Mouse (Mus musculus): Measurements from ENCODE around the gene Rpl18. TPM values are rescaled to one million over a fixed set of nuclear protein-coding genes. Genes with fewer than 3 reads are reported as not detected.

The Rpl18 gene
- polyA plus RNA-seq, 1 experiment from 2014 or later: 893 TPM

DNA sequence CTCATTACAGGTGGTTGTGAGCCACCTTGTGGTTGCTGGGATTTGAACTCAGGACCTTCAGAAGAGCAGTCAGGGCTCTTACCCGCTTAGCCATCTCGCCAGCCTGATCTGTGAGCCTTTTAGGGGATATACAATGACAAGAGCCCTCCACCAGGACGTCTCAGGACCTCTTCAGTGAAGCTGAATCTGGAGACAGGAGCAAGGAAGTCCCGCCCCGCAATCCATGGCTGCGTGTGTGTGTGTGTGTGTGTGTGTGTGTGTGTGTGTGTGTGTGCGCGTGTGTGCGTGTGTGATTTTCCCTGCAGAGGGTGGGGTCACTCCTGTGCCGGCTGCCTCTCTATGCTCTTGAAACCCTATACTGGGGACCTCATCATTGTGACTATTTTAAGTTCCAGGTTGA lies 24.6 kb downstream of the Rpl18 start:
- H3K27me3 ChIP-seq (ENCODE audit: control insufficient read depth, insufficient read depth, low read length): no peaks in the 10 kb centered on the region
- ATAC-seq (ENCODE audit: low FRiP score, low TSS enrichment) (no peak), DNase-seq (ENCODE audit: low spot score) (peak; percentile 16)
- H3K27ac ChIP-seq (replicated peaks): no peak overlapping the region
- no peaks in the 10 kb centered on the region for H3K9me3 ChIP-seq (ENCODE audit: control insufficient read depth, low read length)
- H3K4me3 ChIP-seq (ENCODE audit: low read depth, low read length): no peak overlapping the region
- no peak overlapping the region for H3K9ac ChIP-seq (ENCODE audit: low read length)
- H3K36me3 ChIP-seq (ENCODE audit: control insufficient read depth, insufficient read depth, low read length): no peaks in the 10 kb centered on the region
- WGBS: 62% methylated on average over 10 of the region's 10 CpGs
- TF ChIP-seq CTCF (IDR thresholded peaks at IDR 0.05; ENCODE audit: low read depth): no peak
- no peak for TF ChIP-seq EP300 (optimal IDR thresholded peaks at IDR 0.05)
- H3K4me1 ChIP-seq (replicated peaks; ENCODE audit: control insufficient read depth, insufficient read depth): no peaks in the 10 kb centered on the region
- H3K4me2 ChIP-seq (replicated peaks; ENCODE audit: low read depth): no peak overlapping the region

GRCm38 (mm10) chr7:45741308-45741707 lies 26.1 kb downstream of the Rpl18 start:
- H3K4me2 ChIP-seq (replicated peaks; ENCODE audit: low read depth): no peak overlapping the region

DNA sequence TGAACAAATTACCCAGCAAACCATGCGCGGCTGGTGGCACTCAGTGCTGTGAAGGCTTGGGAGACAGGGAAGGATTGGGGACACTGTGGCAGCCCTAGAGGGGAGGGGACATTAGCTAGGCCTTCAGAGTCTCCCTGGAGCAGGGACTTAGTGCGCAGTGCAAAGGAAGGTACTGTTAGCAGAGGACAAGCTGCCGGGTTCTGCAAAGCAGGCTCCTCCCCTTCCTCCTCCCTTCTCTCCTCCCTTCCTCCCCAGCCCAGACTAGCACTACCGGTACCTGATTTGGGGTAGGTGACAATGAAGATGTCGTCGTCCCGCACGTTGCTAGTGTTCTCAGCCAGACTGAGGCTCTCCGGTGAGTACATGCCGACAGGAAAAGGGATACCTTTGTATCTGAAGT lies 26.5 kb downstream of the Rpl18 start:
- H3K4me3 ChIP-seq (ENCODE audit: low read depth, low read length): no peak overlapping the region
- peak; percentile 43; the same call in 1 of the 2 replicates for ATAC-seq (ENCODE audit: low FRiP score, low TSS enrichment)
- no peaks in the 10 kb centered on the region for H3K27me3 ChIP-seq (ENCODE audit: control insufficient read depth, insufficient read depth, low read length)

More at GRCm38 (mm10) chr7:45741308-45741707, 26.1 kb downstream of the Rpl18 start:
- Histone ChIP-seq H3K4me3 (ENCODE audit: low read depth, low read length) (no peak overlapping the region), H3K9me3 (ENCODE audit: control insufficient read depth, low read length) (no peaks in the 10 kb centered on the region), H3K4me1 (replicated peaks; ENCODE audit: control insufficient read depth, insufficient read depth) (no peaks in the 10 kb centered on the region), H3K36me3 (ENCODE audit: control insufficient read depth, insufficient read depth, low read length) (no peaks in the 10 kb centered on the region), H3K27ac (replicated peaks) (no peak overlapping the region), H3K9ac (ENCODE audit: low read length) (no peak overlapping the region), H3K27me3 (ENCODE audit: control insufficient read depth, insufficient read depth, low read length) (no peaks in the 10 kb centered on the region)
- WGBS: 83% methylated on average over 12 of the region's 12 CpGs
- ATAC-seq (ENCODE audit: low FRiP score, low TSS enrichment): no peak
- no peak for DNase-seq (ENCODE audit: low spot score)
- TF ChIP-seq EP300 (optimal IDR thresholded peaks at IDR 0.05): no peak
- no peak for TF ChIP-seq CTCF (IDR thresholded peaks at IDR 0.05; ENCODE audit: low read depth)

GRCm38 (mm10) chr7:45742338-45742737 lies 27.1 kb downstream of the Rpl18 start:
- no peak overlapping the region for H3K27ac ChIP-seq (replicated peaks)
- no peaks in the 10 kb centered on the region for H3K36me3 ChIP-seq (ENCODE audit: control insufficient read depth, insufficient read depth, low read length)
- 0 out of 2 replicates have a peak overlapping the region, but pooled peaks have one; percentile 4 for H3K9ac ChIP-seq (ENCODE audit: low read length)
- no peaks in the 10 kb centered on the region for H3K9me3 ChIP-seq (ENCODE audit: control insufficient read depth, low read length)
- peak; percentile 33 for ATAC-seq (ENCODE audit: low FRiP score, low TSS enrichment)
- peak; percentile 57 for DNase-seq (ENCODE audit: low spot score)
- H3K4me1 ChIP-seq (replicated peaks; ENCODE audit: control insufficient read depth, insufficient read depth): no peaks in the 10 kb centered on the region
- no peak overlapping the region for H3K4me3 ChIP-seq (ENCODE audit: low read depth, low read length)
- no peaks in the 10 kb centered on the region for H3K27me3 ChIP-seq (ENCODE audit: control insufficient read depth, insufficient read depth, low read length)
- peak overlapping the region; percentile 43 for H3K4me2 ChIP-seq (replicated peaks; ENCODE audit: low read depth)
- TF ChIP-seq EP300 (optimal IDR thresholded peaks at IDR 0.05) (no peak), CTCF (IDR thresholded peaks at IDR 0.05; ENCODE audit: low read depth) (peak; percentile 58)
- 31% methylated on average over 19 of the region's 19 CpGs for WGBS

More for the DNA sequence above, 26.5 kb downstream of the Rpl18 start:
- Histone ChIP-seq H3K4me2 (replicated peaks; ENCODE audit: low read depth) (peak overlapping the region; percentile 43), H3K9ac (ENCODE audit: low read length) (no peak overlapping the region), H3K36me3 (ENCODE audit: control insufficient read depth, insufficient read depth, low read length) (no peaks in the 10 kb centered on the region), H3K27ac (replicated peaks) (no peak overlapping the region), H3K9me3 (ENCODE audit: control insufficient read depth, low read length) (no peaks in the 10 kb centered on the region), H3K4me1 (replicated peaks; ENCODE audit: control insufficient read depth, insufficient read depth) (no peaks in the 10 kb centered on the region)
- DNase-seq (ENCODE audit: low spot score): peak; percentile 46
- 36% methylated on average over 11 of the region's 11 CpGs for WGBS
- TF ChIP-seq EP300 (optimal IDR thresholded peaks at IDR 0.05) (no peak), CTCF (IDR thresholded peaks at IDR 0.05; ENCODE audit: low read depth) (no peak)

GRCm38 (mm10) chr7:45744387-45744786 lies 29.1 kb downstream of the Rpl18 start:
- WGBS: 21% methylated on average over 2 of the region's 2 CpGs
- peak; percentile 94 for DNase-seq (ENCODE audit: low spot score)
- no peaks in the 10 kb centered on the region for H3K9me3 ChIP-seq (ENCODE audit: control insufficient read depth, low read length)
- H3K4me2 ChIP-seq (replicated peaks; ENCODE audit: low read depth): no peak overlapping the region
- no peaks in the 10 kb centered on the region for H3K27me3 ChIP-seq (ENCODE audit: control insufficient read depth, insufficient read depth, low read length)
- H3K36me3 ChIP-seq (ENCODE audit: control insufficient read depth, insufficient read depth, low read length): no peaks in the 10 kb centered on the region
- H3K4me3 ChIP-seq (ENCODE audit: low read depth, low read length): no peak overlapping the region
- peak; percentile 84 for ATAC-seq (ENCODE audit: low FRiP score, low TSS enrichment)
- H3K4me1 ChIP-seq (replicated peaks; ENCODE audit: control insufficient read depth, insufficient read depth): no peaks in the 10 kb centered on the region
- no peak overlapping the region for H3K9ac ChIP-seq (ENCODE audit: low read length)
- TF ChIP-seq CTCF (IDR thresholded peaks at IDR 0.05; ENCODE audit: low read depth) (no peak), EP300 (optimal IDR thresholded peaks at IDR 0.05) (no peak)
- no peak overlapping the region for H3K27ac ChIP-seq (replicated peaks)

- Histone ChIP-seq H3K27ac (replicated peaks) (no peak overlapping the region), H3K4me2 (replicated peaks; ENCODE audit: low read depth) (no peak overlapping the region), H3K27me3 (ENCODE audit: control insufficient read depth, insufficient read depth, low read length) (no peaks in the 10 kb centered on the region), H3K36me3 (ENCODE audit: control insufficient read depth, insufficient read depth, low read length) (no peaks in the 10 kb centered on the region), H3K4me3 (ENCODE audit: low read depth, low read length) (no peak overlapping the region), H3K9me3 (ENCODE audit: control insufficient read depth, low read length) (no peaks in the 10 kb centered on the region), H3K4me1 (replicated peaks; ENCODE audit: control insufficient read depth, insufficient read depth) (no peaks in the 10 kb centered on the region), H3K9ac (ENCODE audit: low read length) (no peak overlapping the region)
- WGBS: 59% methylated on average over 6 of the region's 6 CpGs
- no peak for ATAC-seq (ENCODE audit: low FRiP score, low TSS enrichment)
- peak; percentile 65 for TF ChIP-seq CTCF (IDR thresholded peaks at IDR 0.05; ENCODE audit: low read depth)
- no peak for TF ChIP-seq EP300 (optimal IDR thresholded peaks at IDR 0.05)
- no peak for DNase-seq (ENCODE audit: low spot score)
Measured at GRCm38 (mm10) chr7:45746518-45746917, 31.3 kb downstream of the Rpl18 start.

All from stomach, postnatal 0 days (tissue).